Mouse (Mus musculus) lung, embryonic 16.5 days (tissue): ENCODE data around the gene 4931423N10Rik. TPM values are rescaled to one million over a fixed set of nuclear protein-coding genes. Genes with fewer than 3 reads are reported as not detected.

Experiments used
- ATAC-seq: fragments of 200-750 bp; cut with Nextera tagmentation; 2 replicates; pipeline ENCODE4 v1.8.0; 2017; ENCODE audit warnings: low read depth, mild to moderate bottlenecking, moderate library complexity
- H3K27ac ChIP-seq: fragments of 300-500 bp; sonication (generic); 2 replicates; pipeline ENCODE4 v1.5.1; 2014; ENCODE audit warnings: mild to moderate bottlenecking, control low read depth, low read length
- H3K27me3 ChIP-seq: fragments of 300-500 bp; sonication (generic); 2 replicates; pipeline ENCODE4 v1.6.1; 2014; ENCODE audit warnings: low read depth, low read length, mixed read lengths; ENCODE audit not compliant: control insufficient read depth, insufficient read depth
- H3K36me3 ChIP-seq: fragments of 300-500 bp; sonication (generic); 2 replicates; pipeline ENCODE4 v1.6.1; 2014; ENCODE audit warnings: low read length; ENCODE audit not compliant: control insufficient read depth, insufficient read depth
- H3K4me1 ChIP-seq: fragments of 300-500 bp; sonication (generic); replicated peaks from 2 replicates; pipeline ENCODE4 v1.6.1; 2014; ENCODE audit warnings: low read length, mixed read lengths; ENCODE audit not compliant: control insufficient read depth, insufficient read depth
- H3K4me2 ChIP-seq: fragments of 300-500 bp; sonication (generic); 2 replicates; pipeline ENCODE4 v1.6.1; 2014; ENCODE audit warnings: low read depth, low read length, control low read depth
- H3K4me3 ChIP-seq: fragments of 300-500 bp; sonication (generic); 2 replicates; pipeline ENCODE4 v1.5.1; 2014; ENCODE audit warnings: mild to moderate bottlenecking, low read length, control low read depth
- H3K9ac ChIP-seq: fragments of 300-500 bp; sonication (generic); 2 replicates; pipeline ENCODE4 v1.6.1; 2014; ENCODE audit warnings: low read length, control low read depth
- H3K9me3 ChIP-seq: fragments of 300-500 bp; sonication (generic); 2 replicates; pipeline ENCODE4 v1.6.1; 2016; ENCODE audit warnings: low read length; ENCODE audit not compliant: control insufficient read depth
- WGBS: fragments of 180-500 bp; shearing (Covaris S2); extraction: QIAGEN DNeasy Blood & Tissue Kit; methylation state at CpG from one replicate; pipeline ENCODE4 v1.1.7; 2014; 5-methylcytosine and 5-hydroxymethylcytosine counted together
- polyA plus RNA-seq: library from polyadenylated mRNA; unstranded; fragments of >200 nt; fragmentation: Nextera tagmentation; extraction: Ambion mirVana; gene quantifications from 2 replicates; pipeline ENCODE4 v1.2.1, GENCODE M21; 2015

4931423N10Rik gene
- polyA plus RNA-seq: not detected in 2 replicates

- WGBS: 73% methylated on average over 15 of the region's 15 CpGs
- Histone ChIP-seq H3K27ac (no peak within 1 kb of the TSS), H3K4me1 (no peaks in the 10 kb centered on the region), H3K9ac (no peak within 1 kb of the TSS), H3K27me3 (no peaks in the 10 kb centered on the region), H3K9me3 (no peaks in the 10 kb centered on the region), H3K36me3 (no peaks in the 10 kb centered on the region), H3K4me2 (no peak within 1 kb of the TSS), H3K4me3 (no peak within 1 kb of the TSS)
- ATAC-seq: no peak
Observed at GRCm38 (mm10) chr2:23207070-23207526, at the start of gene 4931423N10Rik. TSS of gene 4931423N10Rik (plus strand) at chr2:23207476.

GRCm38 (mm10) chr2:23172305-23172704 is 35.0 kb upstream of the 4931423N10Rik start:
- no peaks in the 10 kb centered on the region for H3K4me1 ChIP-seq
- peaks cover 31% of the 10 kb centered on the region for H3K36me3 ChIP-seq

GRCm38 (mm10) chr2:23194366-23194765 is 12.9 kb upstream of the 4931423N10Rik start:
- H3K9me3 ChIP-seq: no peaks in the 10 kb centered on the region
- peaks cover 33% of the 10 kb centered on the region for H3K36me3 ChIP-seq
- no peaks in the 10 kb centered on the region for H3K4me1 ChIP-seq
- no peak for ATAC-seq
- no peaks in the 10 kb centered on the region for H3K27me3 ChIP-seq
- H3K9ac ChIP-seq: no peak overlapping the region
- H3K27ac ChIP-seq: no peak overlapping the region
- H3K4me3 ChIP-seq: no peak overlapping the region
- H3K4me2 ChIP-seq: no peak overlapping the region
- 75% methylated on average over 1 of the region's 1 CpGs for WGBS

More at GRCm38 (mm10) chr2:23172305-23172704, 35.0 kb upstream of the 4931423N10Rik start:
- WGBS: 70% methylated on average over 3 of the region's 3 CpGs
- Histone ChIP-seq H3K27me3 (no peaks in the 10 kb centered on the region), H3K4me3 (no peak overlapping the region), H3K27ac (no peak overlapping the region), H3K9ac (no peak overlapping the region), H3K9me3 (no peaks in the 10 kb centered on the region), H3K4me2 (no peak overlapping the region)
- ATAC-seq: no peak

- no peaks in the 10 kb centered on the region for H3K27me3 ChIP-seq
- WGBS: 53% methylated on average over 1 of the region's 1 CpGs
- H3K9me3 ChIP-seq: no peaks in the 10 kb centered on the region
- no peaks in the 10 kb centered on the region for H3K4me1 ChIP-seq
- H3K4me2 ChIP-seq: no peak overlapping the region
- peaks cover 13% of the 10 kb centered on the region for H3K36me3 ChIP-seq
- H3K4me3 ChIP-seq: no peak overlapping the region
- H3K27ac ChIP-seq: no peak overlapping the region
- H3K9ac ChIP-seq: no peak overlapping the region
- no peak for ATAC-seq
Observed at GRCm38 (mm10) chr2:23201034-23201433, 6.2 kb upstream of the 4931423N10Rik start.

- WGBS: 43% methylated on average over 15 of the region's 15 CpGs
- Histone ChIP-seq H3K9ac (no peak overlapping the region), H3K4me1 (no peaks in the 10 kb centered on the region), H3K27me3 (no peaks in the 10 kb centered on the region), H3K9me3 (no peaks in the 10 kb centered on the region), H3K36me3 (peaks cover 9% of the 10 kb centered on the region), H3K4me2 (no peak overlapping the region), H3K4me3 (no peak overlapping the region), H3K27ac (no peak overlapping the region)
- ATAC-seq: no peak
Observed at GRCm38 (mm10) chr2:23202900-23203670, 4.2 kb upstream of the 4931423N10Rik start.

- Histone ChIP-seq H3K4me3 (no peak overlapping the region), H3K9ac (no peak overlapping the region), H3K27me3 (no peaks in the 10 kb centered on the region), H3K4me1 (no peaks in the 10 kb centered on the region), H3K4me2 (no peak overlapping the region), H3K27ac (no peak overlapping the region), H3K36me3 (no peaks in the 10 kb centered on the region), H3K9me3 (no peaks in the 10 kb centered on the region)
- WGBS: 66% methylated on average over 5 of the region's 5 CpGs
- ATAC-seq: no peak
Observed at GRCm38 (mm10) chr2:23213661-23214060, 6.4 kb downstream of the 4931423N10Rik start.

GRCm38 (mm10) chr2:23225199-23225598 is 17.9 kb downstream of the 4931423N10Rik start:
- 54% methylated on average over 6 of the region's 7 CpGs for WGBS
- Histone ChIP-seq H3K27ac (no peak overlapping the region), H3K9me3 (no peaks in the 10 kb centered on the region), H3K4me2 (no peak overlapping the region), H3K27me3 (no peaks in the 10 kb centered on the region), H3K36me3 (no peaks in the 10 kb centered on the region), H3K4me1 (no peaks in the 10 kb centered on the region), H3K4me3 (no peak overlapping the region), H3K9ac (no peak overlapping the region)
- ATAC-seq: no peak

GRCm38 (mm10) chr2:23228463-23228862 is 21.2 kb downstream of the 4931423N10Rik start:
- Histone ChIP-seq H3K9me3 (no peaks in the 10 kb centered on the region), H3K9ac (no peak overlapping the region), H3K36me3 (no peaks in the 10 kb centered on the region), H3K27ac (no peak overlapping the region), H3K4me2 (no peak overlapping the region), H3K27me3 (peaks cover 2% of the 10 kb centered on the region; the same call in 1 of the 2 replicates), H3K4me3 (no peak overlapping the region), H3K4me1 (no peaks in the 10 kb centered on the region)
- 71% methylated on average over 2 of the region's 2 CpGs for WGBS
- no peak for ATAC-seq

- Histone ChIP-seq H3K4me3 (peak overlapping the region; percentile 50), H3K36me3 (no peaks in the 10 kb centered on the region), H3K4me2 (peak overlapping the region; percentile 76), H3K27me3 (peaks cover 2% of the 10 kb centered on the region; the same call in 1 of the 2 replicates), H3K9me3 (no peaks in the 10 kb centered on the region), H3K4me1 (no peaks in the 10 kb centered on the region), H3K27ac (no peak overlapping the region), H3K9ac (peak overlapping the region; percentile 59)
- peak; percentile 65 for ATAC-seq
- 1% methylated on average over 22 of the region's 50 CpGs for WGBS
Observed at GRCm38 (mm10) chr2:23234065-23234773, 26.9 kb downstream of the 4931423N10Rik start.
